Comparison of ENCODE assay signal across 26 mouse cellular contexts in the genomic region with DNA sequence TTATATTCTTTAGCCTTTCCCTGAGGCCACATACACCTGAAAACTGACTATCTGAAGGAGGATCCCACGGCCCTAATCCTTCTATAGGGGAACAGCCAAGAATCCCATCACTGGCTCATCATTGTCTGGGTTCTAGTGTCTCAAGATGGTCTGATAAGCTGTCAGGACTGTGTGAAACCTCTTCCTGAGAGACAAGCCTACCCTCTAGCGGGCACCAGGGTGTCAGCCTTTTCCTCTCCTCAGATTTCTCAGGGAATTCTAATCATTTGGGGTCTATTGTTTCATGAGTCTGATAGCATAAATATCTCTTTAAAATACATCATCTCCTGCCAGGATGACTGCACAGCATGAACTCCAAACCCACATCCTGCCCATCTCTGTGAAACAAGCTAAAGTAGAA. TPM values are rescaled to one million over a fixed set of nuclear protein-coding genes. Genes with fewer than 3 reads are reported as not detected.
DNase-seq lines count a peak whose midpoint lies in the region; ATAC-seq and TF ChIP-seq lines count a peak whose summit lies in the region.
"Had no signal": no experiment of that assay in that cellular context is flagged by ENCODE, and none has a peak within 500 bp of the region (broad histone marks: within the 10 kb centered on the region; RNA-seq: fewer than 3 reads in every experiment).

No protein-coding gene starts in this region.

- peak; percentile 9 for DNase-seq in cerebellum, postnatal 10 days
- DNase-seq in cerebellum, adult 11-12 months, result no peak
- no peak for DNase-seq in layer of hippocampus, adult 2 months (ENCODE audit: low spot score in 2 of 2)
- DNase-seq in layer of hippocampus, postnatal 10 days (ENCODE audit: low spot score in 2 of 2), result no peak
- DNase-seq in midbrain, postnatal 0 days (ENCODE audit: low spot score), result no peak
- DNase-seq in stomach, postnatal 0 days (ENCODE audit: low spot score), result no peak
- DNase-seq in thymus, adult 2 months, result no peak
- DNase-seq: adrenal gland, postnatal 10 days; cerebellum, postnatal 14 days; embryo, embryonic 11 days; kidney, adult 8-10 months; kidney, postnatal 36 days; midbrain, embryonic 14.5 days; right cerebral cortex, postnatal 25 days had no signal

- no peak for TF ChIP-seq POLR2A in thymus, adult 2 months (IDR thresholded peaks at IDR 0.05; ENCODE audit: control insufficient read depth, extremely low read depth, insufficient read depth, low read length, poor library complexity)

- H3K9ac ChIP-seq in midbrain, postnatal 0 days (replicated peaks; ENCODE audit: low read length, poor library complexity, severe bottlenecking), result no peak overlapping the region
- H3K9ac ChIP-seq in midbrain, embryonic 13.5 days (replicated peaks), result no peak overlapping the region
- no peak overlapping the region for H3K9ac ChIP-seq in stomach, postnatal 0 days (ENCODE audit: low read length)
- H3K9ac ChIP-seq: heart, embryonic 15.5 days; limb, embryonic 13.5 days; stomach, embryonic 15.5 days had no signal

- no peak for TF ChIP-seq EP300 in stomach, postnatal 0 days (optimal IDR thresholded peaks at IDR 0.05)

- H3K27me3 ChIP-seq in midbrain, postnatal 0 days (ENCODE audit: insufficient read depth, low read length), result no peaks in the 10 kb centered on the region
- no peaks in the 10 kb centered on the region for H3K27me3 ChIP-seq in midbrain, embryonic 13.5 days
- H3K27me3 ChIP-seq in stomach, postnatal 0 days (ENCODE audit: control insufficient read depth, insufficient read depth, low read length), result no peaks in the 10 kb centered on the region
- H3K27me3 ChIP-seq in thymus, adult 2 months (ENCODE audit: control insufficient read depth, insufficient read depth, low read length), result no peaks in the 10 kb centered on the region
- H3K27me3 ChIP-seq: heart, embryonic 15.5 days; limb, embryonic 13.5 days; stomach, embryonic 15.5 days had no signal

- H3K36me3 ChIP-seq in midbrain, postnatal 0 days (ENCODE audit: insufficient read depth, low read length), result no peaks in the 10 kb centered on the region
- H3K36me3 ChIP-seq in midbrain, embryonic 13.5 days, result no peaks in the 10 kb centered on the region
- no peaks in the 10 kb centered on the region for H3K36me3 ChIP-seq in stomach, postnatal 0 days (ENCODE audit: control insufficient read depth, insufficient read depth, low read length)
- no peaks in the 10 kb centered on the region for H3K36me3 ChIP-seq in thymus, adult 2 months (ENCODE audit: control insufficient read depth, insufficient read depth, low read length)
- H3K36me3 ChIP-seq: heart, embryonic 15.5 days; limb, embryonic 13.5 days; stomach, embryonic 15.5 days had no signal

- H3K9me3 ChIP-seq in midbrain, postnatal 0 days (ENCODE audit: low read length), result no peaks in the 10 kb centered on the region
- H3K9me3 ChIP-seq in midbrain, embryonic 13.5 days, result peaks cover 4% of the 10 kb centered on the region; the same call in 1 of the 2 replicates
- 0 out of 2 replicates have a peak, but pooled peaks cover 2% of the 10 kb centered on the region for H3K9me3 ChIP-seq in stomach, postnatal 0 days (ENCODE audit: control insufficient read depth, low read length)
- H3K9me3 ChIP-seq: heart, embryonic 15.5 days; stomach, embryonic 15.5 days had no signal

- no peak overlapping the region for H3K4me3 ChIP-seq in layer of hippocampus, adult 2 months
- H3K4me3 ChIP-seq in midbrain, postnatal 0 days (ENCODE audit: low read depth, low read length), result no peak overlapping the region
- H3K4me3 ChIP-seq in midbrain, embryonic 13.5 days (replicated peaks), result no peak overlapping the region
- H3K4me3 ChIP-seq in stomach, postnatal 0 days (ENCODE audit: low read depth, low read length), result no peak overlapping the region
- no peak overlapping the region for H3K4me3 ChIP-seq in thymus, adult 2 months (ENCODE audit: control insufficient read depth, insufficient read depth, low read length)
- H3K4me3 ChIP-seq: heart, embryonic 15.5 days; limb, embryonic 13.5 days; stomach, embryonic 15.5 days had no signal

- no peaks in the 10 kb centered on the region for H3K4me1 ChIP-seq in midbrain, postnatal 0 days (ENCODE audit: insufficient read depth, low read length)
- 0 out of 2 replicates have a peak, but pooled peaks cover 4% of the 10 kb centered on the region for H3K4me1 ChIP-seq in midbrain, embryonic 13.5 days (replicated peaks)
- H3K4me1 ChIP-seq in stomach, postnatal 0 days (replicated peaks; ENCODE audit: control insufficient read depth, insufficient read depth), result no peaks in the 10 kb centered on the region
- no peaks in the 10 kb centered on the region for H3K4me1 ChIP-seq in thymus, adult 2 months (replicated peaks; ENCODE audit: control insufficient read depth, insufficient read depth, low read length)
- H3K4me1 ChIP-seq: heart, embryonic 15.5 days; limb, embryonic 13.5 days; stomach, embryonic 15.5 days had no signal

- H3K4me2 ChIP-seq in midbrain, postnatal 0 days (ENCODE audit: low read depth, low read length, poor library complexity, severe bottlenecking), result no peak overlapping the region
- no peak overlapping the region for H3K4me2 ChIP-seq in midbrain, embryonic 13.5 days (replicated peaks)
- H3K4me2 ChIP-seq in stomach, postnatal 0 days (replicated peaks; ENCODE audit: low read depth), result no peak overlapping the region
- H3K4me2 ChIP-seq: heart, embryonic 15.5 days; limb, embryonic 13.5 days; stomach, embryonic 15.5 days had no signal

- ATAC-seq in midbrain, postnatal 0 days (ENCODE audit: low FRiP score), result no peak
- ATAC-seq in midbrain, embryonic 13.5 days, result no peak
- no peak for ATAC-seq in stomach, postnatal 0 days (ENCODE audit: low FRiP score, low TSS enrichment)
- ATAC-seq: hindbrain, embryonic 16.5 days had no signal

- no peak overlapping the region for H3K27ac ChIP-seq in layer of hippocampus, adult 2 months
- no peak overlapping the region for H3K27ac ChIP-seq in midbrain, postnatal 0 days (ENCODE audit: low read depth, low read length)
- H3K27ac ChIP-seq in midbrain, embryonic 13.5 days, result no peak overlapping the region
- H3K27ac ChIP-seq in stomach, postnatal 0 days (replicated peaks), result no peak overlapping the region
- H3K27ac ChIP-seq in thymus, adult 2 months (ENCODE audit: control insufficient read depth, insufficient read depth, low read length), result no peak overlapping the region
- H3K27ac ChIP-seq: heart, embryonic 15.5 days; limb, embryonic 13.5 days; stomach, embryonic 15.5 days had no signal

- TF ChIP-seq CTCF in layer of hippocampus, adult 2 months (conservative IDR thresholded peaks at IDR 0.05), result peak; percentile 66
- TF ChIP-seq CTCF in midbrain, postnatal 0 days (IDR thresholded peaks at IDR 0.05), result peak; percentile 45
- peak; percentile 48 for TF ChIP-seq CTCF in stomach, postnatal 0 days (IDR thresholded peaks at IDR 0.05; ENCODE audit: low read depth)
- TF ChIP-seq CTCF in thymus, adult 2 months (IDR thresholded peaks at IDR 0.05; ENCODE audit: borderline replicate concordance, control insufficient read depth, extremely low read depth, insufficient read depth, low read length, poor library complexity), result no peak

- 73% methylated on average over 2 of the region's 2 CpGs for WGBS in midbrain, postnatal 0 days
- 67% methylated on average over 2 of the region's 2 CpGs for WGBS in midbrain, embryonic 13.5 days
- 61% methylated on average over 2 of the region's 2 CpGs for WGBS in stomach, postnatal 0 days
- 66% methylated on average over 2 of the region's 2 CpGs for WGBS in thymus, adult 2 months

RNA-seq across cellular contexts. Expression of a gene that starts 17.3 kb away (rescaled TPM):
- total RNA-seq in layer of hippocampus, adult 2 months (2021), result 1 to 10 TPM; 6.2 to 6.8 TPM
- total RNA-seq in layer of hippocampus, postnatal 10 days (2021), result 1 to 10 TPM; 7.9 to 8.9 TPM
- total RNA-seq in midbrain, postnatal 0 days (2014; rRNA removed), result 3.7 and 5.5 TPM in 2 replicates
- 5.4 and 5.9 TPM in 2 replicates for polyA plus RNA-seq in midbrain, postnatal 0 days (2015; fragmentation: Nextera tagmentation; extraction: Ambion mirVana)
- polyA plus RNA-seq in midbrain, embryonic 13.5 days (2015; fragmentation: Nextera tagmentation; extraction: Ambion mirVana), result 1.5 and 2.1 TPM in 2 replicates
- polyA plus RNA-seq in stomach, postnatal 0 days (2015; fragmentation: Nextera tagmentation; extraction: Ambion mirVana), result 2.8 and 3.2 TPM in 2 replicates
- polyA plus RNA-seq in thymus, adult 2 months (2012; rRNA removed), result 19.4 and 24.2 TPM in 2 replicates

RNA-seq across cellular contexts. Expression of a gene that starts 50.5 kb away (rescaled TPM):
- total RNA-seq in layer of hippocampus, adult 2 months (2021), result 10 to 100 TPM; 86.1 to 94.4 TPM
- total RNA-seq in layer of hippocampus, postnatal 10 days (2021), result 10 to 100 TPM; 21.3 to 22.5 TPM
- 27.2 and 31.0 TPM in 2 replicates for total RNA-seq in midbrain, postnatal 0 days (2014; rRNA removed)
- 24.1 and 26.7 TPM in 2 replicates for polyA plus RNA-seq in midbrain, postnatal 0 days (2015; fragmentation: Nextera tagmentation; extraction: Ambion mirVana)
- 6.1 and 8.0 TPM in 2 replicates for polyA plus RNA-seq in midbrain, embryonic 13.5 days (2015; fragmentation: Nextera tagmentation; extraction: Ambion mirVana)
- polyA plus RNA-seq in stomach, postnatal 0 days (2015; fragmentation: Nextera tagmentation; extraction: Ambion mirVana), result 0.21 and 0.23 TPM in 2 replicates
- 0.11 and 0.28 TPM in 2 replicates for polyA plus RNA-seq in thymus, adult 2 months (2012; rRNA removed)
- total RNA-seq: gastrocnemius, adult 18-20 months; granulocyte monocyte progenitor cell, adult 5-6 weeks; hematopoietic stem cell, adult 5-6 weeks; megakaryocyte progenitor cell, adult 5-6 weeks; neutrophil, adult 5-6 weeks had no signal
- polyA plus RNA-seq: heart, embryonic 15.5 days; spleen, adult 2 months; stomach, embryonic 15.5 days; thymus, postnatal 0 days had no signal

Comparison
In these comparisons a context has a peak if more than half of its experiments do, and no peak if none do; other contexts are left out.
1. DNase-seq: peak in cerebellum, postnatal 10 days (2 of 2); none in cerebellum, adult 11-12 months (single experiment), layer of hippocampus, adult 2 months (0 of 2), layer of hippocampus, postnatal 10 days (0 of 2), midbrain, postnatal 0 days (single experiment), stomach, postnatal 0 days (single experiment) and thymus, adult 2 months (single experiment).